14 mouse cellular contexts compared by ENCODE assay signal in genomic region chr16:5790161-5790560, GRCm38 (mm10).
DNase-seq lines count a peak whose midpoint lies in the region; ATAC-seq lines count a peak whose summit lies in the region.
"Had no signal": no experiment of that assay in that cellular context is flagged by ENCODE, and none has a peak within 500 bp of the region (broad histone marks: within the 10 kb centered on the region; RNA-seq: fewer than 3 reads in every experiment).

No protein-coding gene starts in this region.

- peak; percentile 17 for DNase-seq in left cerebral cortex, postnatal 4 days
- no peak for DNase-seq in left cerebral cortex, adult 9 months (ENCODE audit: low spot score in 2 of 2)
- DNase-seq in cerebellum, adult 8-10 months, result peak; percentile 39
- DNase-seq in cerebellum, postnatal 14 days, result peak; percentile 77 to 84
- no peak for DNase-seq in layer of hippocampus, postnatal 36 days
- DNase-seq in adrenal gland, postnatal 14 days, result no peak
- DNase-seq: adrenal gland, adult 2 months; adrenal gland, postnatal 36 days; gastrocnemius, postnatal 14 days; heart, adult 2 months; kidney, adult 2 months had no signal

- intact Hi-C loops in left cerebral cortex, postnatal 4 days (cut with DNase I), result no loop called here

- no peak for ATAC-seq in megakaryocyte progenitor cell, adult 5-6 weeks (replicated peaks; ENCODE audit: poor library complexity)
- ATAC-seq: forebrain, embryonic 15.5 days; intestine, embryonic 15.5 days had no signal

Comparison
In these comparisons a context has a peak if more than half of its experiments do, and no peak if none do; other contexts are left out.
1. DNase-seq: peak in left cerebral cortex, postnatal 4 days (single experiment), cerebellum, adult 8-10 months (single experiment) and cerebellum, postnatal 14 days (2 of 2); none in left cerebral cortex, adult 9 months (0 of 2), layer of hippocampus, postnatal 36 days (0 of 2) and adrenal gland, postnatal 14 days (single experiment).